Mouse (Mus musculus) frontal cortex, postnatal 25 days (tissue): ENCODE measurements around the gene Basp1.

Experiments
- DNase-seq, 2 experiments: peaks; one replicate each; pipeline ENCODE4 v3.0.0; 2022; ENCODE audit warnings: low spot score in 2 of 2

The Basp1 gene

DNA sequence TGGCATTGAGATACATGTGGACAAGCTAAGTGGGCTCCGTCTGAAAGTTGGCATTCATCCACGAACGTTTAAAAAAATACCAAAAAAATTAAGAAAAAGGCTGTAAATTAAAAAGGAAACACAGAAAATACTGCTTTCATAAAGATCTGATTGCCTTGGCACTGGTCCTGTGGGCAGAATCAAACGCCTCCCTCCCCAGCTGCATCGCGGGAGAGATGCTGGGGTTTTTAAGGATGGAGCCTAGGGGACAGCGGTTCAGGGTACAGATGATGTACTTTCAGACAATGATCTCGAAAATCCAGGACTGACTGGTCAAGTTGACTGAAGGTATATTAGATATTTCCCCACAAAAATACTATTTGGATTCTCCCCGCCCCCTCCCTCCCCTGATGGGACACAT lies 49.9 kb downstream of the Basp1 start:
- no peak for DNase-seq

DNA sequence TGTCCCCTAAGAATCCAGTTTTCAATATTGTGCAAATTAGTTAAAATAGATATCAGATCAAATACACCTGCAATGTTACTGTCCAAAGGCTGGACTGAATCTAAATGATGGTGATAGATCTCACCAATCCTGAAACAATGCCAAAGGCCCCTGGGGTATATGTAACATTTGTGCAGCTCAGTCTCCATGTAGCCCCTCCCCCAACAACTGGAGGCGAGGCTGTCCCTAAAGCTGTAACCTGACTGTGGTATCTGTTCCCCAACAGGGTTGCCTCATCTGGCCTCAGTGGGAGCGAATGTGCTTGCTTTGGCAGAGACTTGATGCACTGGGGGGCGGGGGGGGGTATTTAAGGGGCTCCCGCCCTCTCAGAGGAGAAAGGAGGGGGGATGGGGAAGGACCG lies 52.7 kb downstream of the Basp1 start:
- DNase-seq, result no peak

DNA sequence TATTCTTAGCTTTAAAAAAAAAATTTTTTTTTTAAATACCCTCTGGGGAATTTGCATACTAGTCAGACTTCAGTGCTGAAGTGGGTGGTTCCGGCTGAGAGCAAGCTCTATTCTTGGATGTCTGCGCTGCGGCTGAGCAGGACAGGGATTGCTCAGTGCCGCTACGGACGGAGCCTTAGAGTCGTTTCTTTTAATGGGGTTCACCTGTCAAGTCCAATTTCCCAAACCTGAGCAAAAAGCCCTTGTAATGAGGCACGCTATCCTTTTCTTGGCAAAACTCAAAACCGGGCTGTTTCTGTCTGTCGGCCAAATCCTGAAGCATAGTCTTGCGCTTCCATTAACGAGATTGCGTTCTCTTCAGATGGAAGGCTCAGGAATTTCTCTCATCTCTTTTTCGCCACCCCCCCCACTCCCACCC lies 54.9 kb downstream of the Basp1 start:
- DNase-seq, result no peak

DNA sequence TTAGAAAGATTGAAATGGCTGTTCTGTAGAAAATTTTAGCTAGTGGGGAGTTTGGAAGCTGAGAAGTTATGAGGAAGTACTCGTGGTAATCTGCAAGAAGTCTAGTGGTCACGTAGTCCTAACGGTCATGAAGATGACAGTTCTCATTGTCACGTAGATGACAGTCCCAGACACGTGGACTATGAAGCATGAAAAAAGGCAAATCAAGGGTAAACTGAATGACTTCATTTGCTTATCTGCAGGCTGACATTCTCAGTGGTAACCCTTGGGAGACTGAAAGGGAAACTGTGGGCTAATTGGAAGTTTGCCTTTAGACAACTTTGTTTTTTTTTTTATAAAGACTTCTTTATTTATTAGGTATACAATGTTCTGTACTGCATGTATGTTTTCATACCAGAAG lies 58.2 kb downstream of the Basp1 start:
- DNase-seq, result no peak

DNA sequence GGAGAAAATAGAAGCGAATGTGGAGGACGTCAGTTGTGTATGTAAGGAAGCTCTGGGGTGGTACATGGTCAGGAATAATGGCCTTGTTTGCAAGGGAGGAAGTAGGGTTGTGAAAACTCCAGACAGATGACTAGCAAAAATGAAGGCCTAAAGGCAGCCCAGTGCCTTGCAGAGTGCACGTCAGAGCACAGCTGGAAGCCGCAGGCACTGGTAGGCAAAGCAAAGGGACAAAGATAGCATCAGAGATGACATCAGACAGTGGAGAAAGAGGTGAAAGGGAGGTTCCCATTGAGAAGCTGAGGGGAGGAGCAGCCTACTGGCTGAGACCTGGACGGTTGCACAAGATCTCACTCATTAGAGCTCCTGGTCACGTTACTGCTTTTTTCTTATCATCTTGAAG lies 58.8 kb downstream of the Basp1 start:
- DNase-seq, result no peak

DNA sequence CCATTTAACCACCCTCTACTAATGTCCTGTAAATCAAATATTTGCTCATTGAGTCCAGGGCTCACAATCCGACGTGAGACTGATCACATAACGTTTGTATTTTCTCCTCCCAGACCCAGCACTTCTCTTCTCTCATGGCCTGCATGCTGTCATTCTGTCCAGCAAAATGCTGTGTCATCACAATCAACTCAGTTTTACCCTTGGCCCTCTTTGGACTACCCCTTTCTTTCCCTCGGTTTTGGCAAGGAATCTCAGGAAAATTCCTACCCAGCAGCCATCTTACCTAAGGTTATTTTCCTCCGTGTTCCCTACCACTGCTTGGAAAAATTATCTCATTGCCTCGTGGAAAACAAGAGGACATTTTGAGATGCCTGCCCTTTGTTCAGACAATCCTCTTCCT lies 60.1 kb downstream of the Basp1 start:
- DNase-seq, result no peak

DNA sequence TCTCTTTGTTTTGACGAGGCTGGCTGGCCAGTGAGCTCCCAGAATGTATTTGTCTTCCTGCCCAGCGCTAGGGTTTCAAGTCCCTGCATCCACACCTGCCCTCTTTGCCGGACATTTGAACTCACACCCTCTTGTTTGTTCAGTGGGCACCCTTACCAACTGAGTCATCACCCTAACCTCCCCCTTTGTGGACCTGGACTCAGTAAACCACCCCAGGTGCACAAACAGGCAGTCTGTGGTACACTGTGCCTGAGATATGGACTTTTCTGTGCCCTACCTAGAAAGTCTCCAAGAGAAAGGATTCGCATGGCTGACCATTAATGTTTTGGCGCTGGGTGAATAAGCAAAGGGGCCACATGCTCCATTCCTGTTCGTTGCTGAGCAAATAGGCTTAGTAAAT lies 70.3 kb downstream of the Basp1 start:
- DNase-seq, result no peak

DNA sequence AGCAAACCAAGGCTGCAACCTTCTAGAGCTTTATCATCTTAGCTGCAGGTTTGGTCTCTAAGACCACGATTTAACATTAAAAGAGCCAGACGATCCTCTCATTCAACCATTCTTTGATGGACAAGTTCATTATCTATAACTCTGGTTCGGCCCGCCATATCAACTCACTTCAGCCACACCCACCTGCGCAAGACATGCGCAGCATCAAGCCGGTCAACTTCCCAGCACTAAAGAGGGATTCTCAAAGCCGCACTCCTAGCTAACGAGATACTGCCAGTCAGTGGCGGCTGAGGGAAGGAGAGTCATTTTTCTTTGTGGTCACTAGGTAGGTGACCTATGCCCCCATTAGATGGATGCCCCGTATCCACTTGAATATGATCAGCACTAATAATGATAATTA lies 78.3 kb downstream of the Basp1 start:
- DNase-seq, result no peak

DNA sequence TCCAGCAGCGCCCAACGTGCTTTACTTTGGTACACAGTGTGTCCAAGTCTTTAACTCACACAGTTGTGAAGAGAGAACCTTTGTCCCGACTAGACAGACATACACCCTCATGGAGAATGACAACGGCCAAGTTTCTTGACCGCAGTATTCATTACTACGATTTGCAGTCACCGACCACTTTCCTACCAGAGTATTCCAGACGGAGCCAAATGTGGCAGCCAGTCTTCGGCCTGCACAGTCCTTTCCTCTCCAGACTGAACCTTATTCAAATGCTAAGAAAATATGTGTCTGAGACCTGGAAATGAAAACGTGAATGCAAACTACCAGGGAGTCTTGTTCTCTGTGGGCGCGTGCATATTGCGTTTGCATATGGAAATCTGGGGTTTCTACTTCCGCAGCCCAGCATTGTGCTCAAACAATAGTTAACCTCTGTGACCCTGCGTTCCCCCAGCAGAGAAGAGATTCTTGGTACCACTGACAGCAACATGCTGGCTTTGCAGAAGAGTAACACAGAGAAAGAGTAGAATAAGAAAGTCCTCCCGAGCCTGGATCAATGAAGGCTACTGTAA lies 81.6 kb downstream of the Basp1 start:
- no peak for DNase-seq

DNA sequence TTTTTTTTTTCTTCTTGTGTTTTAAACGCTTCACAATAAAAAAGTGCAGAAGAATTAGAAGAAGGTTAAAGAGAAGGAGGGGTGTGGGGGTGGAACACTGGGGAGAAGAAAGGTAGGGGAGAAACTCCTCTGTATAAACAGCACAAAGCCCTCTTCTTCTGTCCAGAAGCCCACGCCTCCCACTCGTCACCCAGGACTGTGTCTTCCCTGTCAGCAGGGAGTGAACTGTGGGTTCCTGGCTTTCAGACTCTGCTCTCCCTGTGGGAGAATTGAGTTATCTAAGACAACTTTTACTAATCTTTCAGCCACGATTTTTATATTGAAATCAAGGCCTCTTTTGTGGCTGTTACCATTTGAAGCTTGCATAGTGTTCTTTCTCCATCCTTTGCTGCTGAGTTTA lies 82.6 kb downstream of the Basp1 start:
- no peak for DNase-seq

DNA sequence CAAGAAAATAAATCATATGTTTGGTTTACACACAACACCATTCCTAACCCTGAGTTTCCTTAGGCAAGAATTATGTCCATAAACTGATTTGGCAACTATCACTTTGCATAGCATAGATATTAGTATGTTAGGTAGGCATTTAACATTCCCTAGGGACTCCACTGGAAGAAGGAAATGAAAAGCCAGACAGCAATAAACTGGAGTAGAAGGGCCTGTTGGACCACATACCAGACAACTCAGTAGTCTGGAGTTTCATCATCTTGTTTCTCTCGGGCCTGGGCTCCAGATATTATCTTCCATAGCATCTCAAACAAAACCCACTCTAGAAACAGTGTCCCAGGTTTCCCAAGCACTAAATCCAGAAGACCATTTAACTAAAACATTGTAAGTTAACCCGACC lies 91.0 kb downstream of the Basp1 start:
- no peak for DNase-seq

DNA sequence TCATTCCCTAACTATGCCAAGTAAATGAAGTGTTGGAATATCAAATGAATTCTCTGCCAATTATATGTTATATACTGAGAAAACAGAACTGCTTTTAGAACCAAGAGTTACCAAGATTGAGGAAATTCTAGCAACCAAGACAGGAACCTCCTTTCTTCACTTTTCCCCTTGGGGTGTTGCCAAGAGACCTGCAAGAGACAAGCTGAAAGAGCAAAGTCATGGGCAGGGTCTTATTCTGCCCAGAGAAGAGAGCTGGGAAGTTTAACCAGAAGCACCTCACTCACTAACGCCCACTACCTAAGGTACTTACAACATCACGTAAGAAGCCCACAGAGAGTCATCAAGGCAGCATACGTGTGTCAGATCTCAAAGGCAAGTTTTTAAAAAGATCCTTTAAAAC lies 91.5 kb downstream of the Basp1 start:
- DNase-seq, result no peak

DNA sequence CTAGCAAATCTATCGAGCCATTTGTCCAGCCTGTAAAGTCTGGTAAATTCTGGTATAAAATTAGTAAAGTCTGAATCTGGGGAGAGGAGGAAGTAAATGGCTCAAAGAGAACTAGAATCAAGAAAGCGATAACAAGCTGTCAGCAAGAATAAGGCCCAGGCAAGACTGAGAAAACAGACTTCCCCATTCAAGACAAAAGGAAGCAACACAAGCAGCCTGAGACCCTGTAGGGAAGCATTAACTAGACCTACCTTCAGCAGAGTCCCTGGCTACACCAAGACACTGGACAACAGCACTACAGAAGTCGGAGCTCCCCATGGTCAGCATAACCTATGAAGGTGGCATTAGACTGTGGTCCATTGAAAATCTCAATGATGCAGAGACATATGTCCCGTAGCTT lies 91.9 kb downstream of the Basp1 start:
- no peak for DNase-seq

DNA sequence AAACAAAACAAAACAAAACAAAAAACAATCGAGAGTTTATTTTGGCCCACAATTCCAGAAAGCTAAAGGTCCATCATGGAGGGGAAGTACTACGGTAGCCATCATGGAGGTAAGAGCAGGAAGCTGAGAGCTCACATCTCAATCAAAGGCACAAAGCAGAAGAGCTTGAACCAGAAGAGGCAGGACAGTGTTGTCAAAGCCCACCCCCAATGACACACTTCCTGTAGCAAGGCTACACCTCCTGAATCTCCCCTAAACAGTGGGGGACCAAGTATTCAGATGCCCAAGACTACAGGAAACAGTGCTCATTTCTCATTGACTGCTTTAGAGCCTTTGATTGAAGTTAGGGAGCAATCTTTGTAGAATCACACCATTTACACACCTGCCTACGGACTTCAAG lies 99.1 kb downstream of the Basp1 start:
- no peak for DNase-seq
